Mouse (Mus musculus) heart, embryonic 15.5 days (tissue): ENCODE measurements around the gene Prcd. TPM values are rescaled to one million over a fixed set of nuclear protein-coding genes. Genes with fewer than 3 reads are reported as not detected.

Source experiments
- ATAC-seq: fragments of 200-750 bp; cut with Nextera tagmentation; replicated peaks from 2 replicates; pipeline ENCODE4 v1.8.0; 2017; ENCODE audit warnings: low read depth, moderate TSS enrichment; ENCODE audit not compliant: insufficient number of reproducible peaks, insufficient read depth, low FRiP score
- H3K27ac ChIP-seq: fragments of 300-500 bp; sonication (generic); 2 replicates; pipeline ENCODE4 v1.5.1; 2015; ENCODE audit warnings: mild to moderate bottlenecking, inconsistent platforms
- H3K27me3 ChIP-seq: fragments of 300-500 bp; sonication (generic); 2 replicates; pipeline ENCODE4 v1.6.1; 2015; ENCODE audit warnings: inconsistent platforms
- H3K36me3 ChIP-seq: fragments of 300-500 bp; sonication (generic); 2 replicates; pipeline ENCODE4 v1.6.1; 2015; ENCODE audit warnings: mild to moderate bottlenecking, inconsistent platforms
- H3K4me1 ChIP-seq: fragments of 300-500 bp; sonication (generic); replicated peaks from 2 replicates; pipeline ENCODE4 v1.6.1; 2015; ENCODE audit warnings: inconsistent platforms
- H3K4me2 ChIP-seq: fragments of 300-500 bp; sonication (generic); 2 replicates; pipeline ENCODE4 v1.6.1; 2015; ENCODE audit warnings: inconsistent platforms, mild to moderate bottlenecking, moderate library complexity
- H3K4me3 ChIP-seq: fragments of 300-500 bp; sonication (generic); 2 replicates; pipeline ENCODE4 v1.5.1; 2015; ENCODE audit warnings: mild to moderate bottlenecking, inconsistent platforms
- H3K9ac ChIP-seq: fragments of 300-500 bp; sonication (generic); 2 replicates; pipeline ENCODE4 v1.6.1; 2015; ENCODE audit warnings: mild to moderate bottlenecking, inconsistent platforms
- H3K9me3 ChIP-seq: fragments of 300-500 bp; sonication (generic); replicated peaks from 2 replicates; pipeline ENCODE4 v1.6.1; 2016; ENCODE audit warnings: inconsistent platforms
- WGBS: fragments of 180-500 bp; shearing (Covaris S2); methylation state at CpG from one replicate; pipeline ENCODE4 v1.1.7; 2015; ENCODE audit warnings: mixed read lengths; 5-methylcytosine and 5-hydroxymethylcytosine counted together
- polyA plus RNA-seq: library from polyadenylated mRNA; unstranded; fragments of >200 nt; fragmentation: Nextera tagmentation; extraction: Ambion mirVana; gene quantifications from 2 replicates; pipeline ENCODE4 v1.2.1, GENCODE M21; 2015

The Prcd gene
- polyA plus RNA-seq, 1 experiment from 2014 or later, result 1.4 TPM

- Histone ChIP-seq H3K27me3 (peaks cover 63% of the 10 kb centered on the region), H3K4me1 (peaks cover 39% of the 10 kb centered on the region), H3K4me3 (peak overlapping the region; percentile 59), H3K36me3 (no peaks in the 10 kb centered on the region), H3K9me3 (no peaks in the 10 kb centered on the region), H3K9ac (no peak overlapping the region), H3K4me2 (peak overlapping the region; percentile 96), H3K27ac (no peak overlapping the region)
- ATAC-seq, result no peak
- 69% methylated on average over 25 of the region's 25 CpGs for WGBS
Measured at GRCm38 (mm10) chr11:116652330-116653098, 820 bp upstream of the Prcd start.

GRCm38 (mm10) chr11:116653709-116654221 is 431 bp downstream of the Prcd start:
- no peak overlapping the region for H3K27ac ChIP-seq
- no peaks in the 10 kb centered on the region for H3K36me3 ChIP-seq
- no peak for ATAC-seq
- H3K9ac ChIP-seq, result peak overlapping the region; percentile 61
- peaks cover 42% of the 10 kb centered on the region for H3K4me1 ChIP-seq
- H3K9me3 ChIP-seq, result no peaks in the 10 kb centered on the region
- peaks cover 62% of the 10 kb centered on the region for H3K27me3 ChIP-seq
- peak overlapping the region; percentile 59 for H3K4me3 ChIP-seq
- under 1% methylated on average over 46 of the region's 47 CpGs for WGBS
- peak overlapping the region; percentile 96 for H3K4me2 ChIP-seq

- ATAC-seq, result no peak
- H3K4me2 ChIP-seq, result peak within 1 kb of the TSS; percentile 96
Measured at GRCm38 (mm10) chr11:116654255-116654821, 1.0 kb downstream of the Prcd start, which contains the start of gene Cygb. Gene Cygb (minus strand): TSS chr11:116654313.

GRCm38 (mm10) chr11:116656348-116657191 is 3.2 kb downstream of the Prcd start:
- H3K4me3 ChIP-seq, result no peak overlapping the region
- H3K4me1 ChIP-seq, result peaks cover 54% of the 10 kb centered on the region
- no peak for ATAC-seq

More at GRCm38 (mm10) chr11:116654255-116654821, 1.0 kb downstream of the Prcd start, which contains the start of gene Cygb:
- H3K27me3 ChIP-seq, result peaks cover 58% of the 10 kb centered on the region
- peaks cover 37% of the 10 kb centered on the region for H3K4me1 ChIP-seq
- WGBS, result 6% methylated on average over 28 of the region's 28 CpGs
- no peak within 1 kb of the TSS for H3K27ac ChIP-seq
- H3K4me3 ChIP-seq, result peak within 1 kb of the TSS; percentile 59
- no peaks in the 10 kb centered on the region for H3K9me3 ChIP-seq
- no peaks in the 10 kb centered on the region for H3K36me3 ChIP-seq
- H3K9ac ChIP-seq, result peak within 1 kb of the TSS; percentile 61

GRCm38 (mm10) chr11:116657311-116658223 is 4.2 kb downstream of the Prcd start:
- Histone ChIP-seq H3K4me3 (peak overlapping the region; percentile 42), H3K4me1 (peaks cover 63% of the 10 kb centered on the region), H3K27ac (peak overlapping the region; percentile 89), H3K27me3 (peaks cover 28% of the 10 kb centered on the region), H3K36me3 (no peaks in the 10 kb centered on the region), H3K9ac (peak overlapping the region; percentile 51), H3K9me3 (no peaks in the 10 kb centered on the region), H3K4me2 (peak overlapping the region; percentile 61)
- 10% methylated on average over 20 of the region's 22 CpGs for WGBS
- ATAC-seq, result peak; percentile 88

More at GRCm38 (mm10) chr11:116656348-116657191, 3.2 kb downstream of the Prcd start:
- Histone ChIP-seq H3K4me2 (no peak overlapping the region; the same call in 1 of the 2 replicates), H3K36me3 (no peaks in the 10 kb centered on the region), H3K27me3 (peaks cover 37% of the 10 kb centered on the region), H3K27ac (peak overlapping the region; percentile 89), H3K9me3 (no peaks in the 10 kb centered on the region), H3K9ac (no peak overlapping the region)
- WGBS, result 43% methylated on average over 16 of the region's 16 CpGs

- Histone ChIP-seq H3K27me3 (peaks cover 30% of the 10 kb centered on the region), H3K9me3 (no peaks in the 10 kb centered on the region), H3K4me3 (no peak overlapping the region), H3K4me1 (peaks cover 70% of the 10 kb centered on the region), H3K9ac (no peak overlapping the region), H3K36me3 (no peaks in the 10 kb centered on the region), H3K4me2 (peak overlapping the region; percentile 61), H3K27ac (peak overlapping the region; percentile 89)
- 62% methylated on average over 10 of the region's 10 CpGs for WGBS
- no peak for ATAC-seq
Measured at GRCm38 (mm10) chr11:116658238-116658637, 4.9 kb downstream of the Prcd start.

GRCm38 (mm10) chr11:116659027-116659621 is 5.8 kb downstream of the Prcd start:
- 75% methylated on average over 15 of the region's 15 CpGs for WGBS
- Histone ChIP-seq H3K4me3 (no peak overlapping the region), H3K27ac (no peak overlapping the region), H3K27me3 (peaks cover 21% of the 10 kb centered on the region), H3K4me1 (peaks cover 65% of the 10 kb centered on the region), H3K4me2 (no peak overlapping the region), H3K36me3 (no peaks in the 10 kb centered on the region), H3K9ac (no peak overlapping the region), H3K9me3 (no peaks in the 10 kb centered on the region)
- no peak for ATAC-seq

- Histone ChIP-seq H3K4me1 (peaks cover 61% of the 10 kb centered on the region), H3K27me3 (peaks cover 11% of the 10 kb centered on the region; the same call in 1 of the 2 replicates), H3K27ac (no peak overlapping the region), H3K36me3 (no peaks in the 10 kb centered on the region), H3K9me3 (no peaks in the 10 kb centered on the region), H3K4me2 (no peak overlapping the region), H3K9ac (no peak overlapping the region), H3K4me3 (no peak overlapping the region)
- ATAC-seq, result no peak
- 41% methylated on average over 9 of the region's 9 CpGs for WGBS
Measured at GRCm38 (mm10) chr11:116660181-116660580, 6.8 kb downstream of the Prcd start.

- H3K4me3 ChIP-seq, result no peak overlapping the region
- no peak for ATAC-seq
- H3K27ac ChIP-seq, result no peak overlapping the region
- H3K36me3 ChIP-seq, result no peaks in the 10 kb centered on the region
- 26% methylated on average over 13 of the region's 13 CpGs for WGBS
- H3K4me1 ChIP-seq, result peaks cover 57% of the 10 kb centered on the region
- H3K9ac ChIP-seq, result no peak overlapping the region
- no peaks in the 10 kb centered on the region for H3K9me3 ChIP-seq
- H3K4me2 ChIP-seq, result no peak overlapping the region
- peaks cover 8% of the 10 kb centered on the region; the same call in 1 of the 2 replicates for H3K27me3 ChIP-seq
Measured at GRCm38 (mm10) chr11:116661291-116661947, 8.1 kb downstream of the Prcd start.
